Mouse (Mus musculus): ENCODE measurements around the gene Fam117b. TPM values are rescaled to one million over a fixed set of nuclear protein-coding genes. Genes with fewer than 3 reads are reported as not detected.
A peak's percentile ranks its signal among the peaks of the same experiment; 100 is the strongest.

Gene Fam117b
- total RNA-seq, 2 experiments from 2014 or later = 52.0 to 56.5 TPM

DNA sequence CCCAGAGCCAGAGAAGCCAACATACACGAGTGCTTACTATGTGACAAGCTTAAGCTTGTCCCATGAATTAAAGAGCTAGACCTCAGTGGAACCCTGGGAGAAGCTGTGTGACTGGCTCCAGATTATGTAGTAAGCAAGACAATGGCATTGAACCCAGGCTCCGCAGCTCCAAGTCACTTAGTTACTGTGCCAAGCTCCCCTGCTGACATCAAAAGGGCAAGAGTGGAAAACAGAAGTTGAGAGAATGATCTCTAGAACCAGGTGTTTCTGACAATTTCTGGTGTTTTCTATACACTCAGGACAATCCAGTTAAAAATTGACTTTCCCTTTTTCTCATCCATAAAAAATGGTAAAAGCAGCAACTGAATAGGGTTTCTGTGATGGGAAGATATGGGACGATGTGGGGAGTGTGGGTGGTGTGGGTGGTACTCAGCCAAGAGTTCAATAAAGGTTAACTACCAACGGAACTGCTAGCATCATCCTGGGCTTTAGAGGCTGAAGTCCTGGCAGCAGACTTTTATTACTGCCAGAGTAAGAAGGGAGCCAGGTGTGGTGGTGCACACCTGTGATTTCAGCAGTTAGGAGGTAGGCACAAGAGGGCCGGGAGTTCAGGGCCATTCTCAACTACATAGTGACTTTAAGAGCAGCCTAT lies 15.5 kb upstream of the Fam117b start:
- DNase-seq (ENCODE audit: extremely low spot score in 1 of 2, low spot score in 2 of 2) = no peak
- intact Hi-C loops (cut with DNase I) = no loop called here
- no peak overlapping the region for H3K27ac ChIP-seq
- TF ChIP-seq CTCF (IDR thresholded peaks at IDR 0.05) = no peak
- H3K4me3 ChIP-seq = no peak overlapping the region

GRCm38 (mm10) chr1:59899679-59900078 lies 13.1 kb upstream of the Fam117b start:
- H3K27ac ChIP-seq = no peak overlapping the region
- no peak overlapping the region for H3K4me3 ChIP-seq
- no peak for TF ChIP-seq CTCF (IDR thresholded peaks at IDR 0.05)
- intact Hi-C loops (cut with DNase I) = no loop called here
- no peak for DNase-seq (ENCODE audit: extremely low spot score in 1 of 2, low spot score in 2 of 2)

- Histone ChIP-seq H3K27ac (no peak overlapping the region), H3K4me3 (no peak overlapping the region)
- TF ChIP-seq CTCF (IDR thresholded peaks at IDR 0.05) = no peak
- intact Hi-C loops (cut with DNase I) = no loop called here
- DNase-seq (ENCODE audit: extremely low spot score in 1 of 2, low spot score in 2 of 2) = no peak
Measured at GRCm38 (mm10) chr1:59901082-59901876, 11.5 kb upstream of the Fam117b start.

- no peak for DNase-seq (ENCODE audit: extremely low spot score in 1 of 2, low spot score in 2 of 2)
- TF ChIP-seq CTCF (IDR thresholded peaks at IDR 0.05) = no peak
- no peak overlapping the region for H3K4me3 ChIP-seq
- H3K27ac ChIP-seq = no peak overlapping the region
- intact Hi-C loops (cut with DNase I) = no loop called here
Measured at GRCm38 (mm10) chr1:59902634-59903033, 10.2 kb upstream of the Fam117b start.

- no peak for TF ChIP-seq CTCF (IDR thresholded peaks at IDR 0.05)
- intact Hi-C loops (cut with DNase I) = no loop called here
- Histone ChIP-seq H3K27ac (no peak overlapping the region), H3K4me3 (no peak overlapping the region)
- no peak for DNase-seq (ENCODE audit: extremely low spot score in 1 of 2, low spot score in 2 of 2)
Measured at GRCm38 (mm10) chr1:59904630-59905295, 8.0 kb upstream of the Fam117b start.

DNA sequence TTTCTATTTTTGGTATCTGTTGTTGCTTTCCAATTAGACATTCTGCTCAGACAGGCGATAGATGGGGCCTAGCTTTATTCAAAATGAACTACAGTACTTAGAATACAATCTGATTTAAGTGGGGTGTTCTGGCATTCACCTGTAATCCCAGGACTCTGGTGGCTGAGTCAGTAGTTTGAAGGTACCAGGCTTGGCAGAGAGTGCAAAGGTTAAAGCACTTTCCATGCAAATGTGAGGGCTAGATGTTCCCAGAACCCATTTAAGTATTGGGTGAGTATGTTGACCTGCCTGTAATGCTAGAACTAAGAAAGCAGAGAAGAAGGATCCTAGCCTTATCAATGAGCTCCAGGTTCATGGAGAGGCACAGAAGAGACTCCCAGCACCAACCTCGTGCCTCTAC lies 6.9 kb upstream of the Fam117b start:
- no peak overlapping the region for H3K4me3 ChIP-seq
- TF ChIP-seq CTCF (IDR thresholded peaks at IDR 0.05) = no peak
- no peak overlapping the region for H3K27ac ChIP-seq
- intact Hi-C loops (cut with DNase I) = no loop called here
- DNase-seq (ENCODE audit: extremely low spot score in 1 of 2, low spot score in 2 of 2) = no peak

DNA sequence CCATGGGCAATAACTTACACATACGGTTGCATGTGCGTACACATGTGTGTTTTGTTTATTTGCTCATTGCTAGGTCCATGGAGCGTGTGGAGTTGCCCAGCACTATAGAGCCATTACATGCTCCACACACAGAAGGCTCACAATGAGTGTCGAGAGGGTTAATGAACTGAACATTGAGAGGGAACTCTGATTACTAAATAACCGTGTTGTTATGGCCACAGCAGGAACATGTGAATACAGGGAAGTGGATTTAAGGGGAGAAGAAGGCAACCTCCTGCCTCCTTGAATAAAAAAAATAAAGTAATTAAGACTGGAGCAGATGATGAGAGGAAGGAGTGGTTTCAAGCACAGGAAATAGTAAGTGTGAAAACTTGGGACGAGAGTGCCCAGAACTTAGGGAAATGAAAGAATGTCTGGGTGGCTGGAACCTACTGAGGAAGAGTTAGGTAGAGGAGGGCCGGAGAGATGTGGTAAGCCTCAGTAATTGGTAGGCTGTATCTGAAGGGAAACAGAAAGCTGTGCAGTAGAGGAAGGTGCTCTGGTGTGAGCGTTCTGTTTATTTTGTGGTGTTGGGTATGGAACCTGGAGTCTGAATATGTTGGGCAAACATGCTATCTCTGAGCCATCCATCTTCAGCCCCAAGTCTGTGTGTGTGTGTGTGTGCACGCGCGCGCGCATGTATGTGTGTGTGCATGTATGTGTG lies 5.8 kb upstream of the Fam117b start:
- DNase-seq (ENCODE audit: extremely low spot score in 1 of 2, low spot score in 2 of 2) = no peak
- Histone ChIP-seq H3K4me3 (no peak overlapping the region), H3K27ac (no peak overlapping the region)
- TF ChIP-seq CTCF (IDR thresholded peaks at IDR 0.05) = no peak
- intact Hi-C loops (cut with DNase I) = no loop called here

DNA sequence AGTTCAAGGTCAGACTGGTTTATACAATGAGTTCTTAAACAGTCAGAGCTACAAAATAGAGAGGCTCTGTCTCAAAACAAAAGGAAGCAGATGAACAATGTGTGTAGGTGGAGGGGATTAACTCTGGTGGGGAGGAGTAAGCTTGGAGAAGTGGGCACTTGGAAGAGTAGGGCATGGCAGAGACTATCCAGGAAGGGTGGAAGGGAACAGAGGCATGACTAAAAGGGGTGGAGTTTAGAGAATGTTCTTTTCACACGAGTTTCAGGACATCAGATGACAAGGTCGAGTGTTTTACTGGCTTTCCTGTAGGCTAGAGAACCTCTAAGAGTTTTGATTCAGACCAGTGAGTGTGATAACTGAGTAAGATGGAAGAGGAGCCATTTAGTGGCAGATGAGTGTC lies 5.1 kb upstream of the Fam117b start:
- TF ChIP-seq CTCF (IDR thresholded peaks at IDR 0.05) = no peak
- intact Hi-C loops (cut with DNase I) = no loop called here

GRCm38 (mm10) chr1:59910941-59911340 lies 1.9 kb upstream of the Fam117b start:
- intact Hi-C loops (cut with DNase I) = no loop called here
- TF ChIP-seq CTCF (IDR thresholded peaks at IDR 0.05) = no peak
- H3K27ac ChIP-seq = no peak overlapping the region
- no peak overlapping the region for H3K4me3 ChIP-seq
- no peak for DNase-seq (ENCODE audit: extremely low spot score in 1 of 2, low spot score in 2 of 2)

More for the DNA sequence above, 5.1 kb upstream of the Fam117b start:
- DNase-seq (ENCODE audit: extremely low spot score in 1 of 2, low spot score in 2 of 2) = no peak
- Histone ChIP-seq H3K27ac (no peak overlapping the region), H3K4me3 (no peak overlapping the region)

DNA sequence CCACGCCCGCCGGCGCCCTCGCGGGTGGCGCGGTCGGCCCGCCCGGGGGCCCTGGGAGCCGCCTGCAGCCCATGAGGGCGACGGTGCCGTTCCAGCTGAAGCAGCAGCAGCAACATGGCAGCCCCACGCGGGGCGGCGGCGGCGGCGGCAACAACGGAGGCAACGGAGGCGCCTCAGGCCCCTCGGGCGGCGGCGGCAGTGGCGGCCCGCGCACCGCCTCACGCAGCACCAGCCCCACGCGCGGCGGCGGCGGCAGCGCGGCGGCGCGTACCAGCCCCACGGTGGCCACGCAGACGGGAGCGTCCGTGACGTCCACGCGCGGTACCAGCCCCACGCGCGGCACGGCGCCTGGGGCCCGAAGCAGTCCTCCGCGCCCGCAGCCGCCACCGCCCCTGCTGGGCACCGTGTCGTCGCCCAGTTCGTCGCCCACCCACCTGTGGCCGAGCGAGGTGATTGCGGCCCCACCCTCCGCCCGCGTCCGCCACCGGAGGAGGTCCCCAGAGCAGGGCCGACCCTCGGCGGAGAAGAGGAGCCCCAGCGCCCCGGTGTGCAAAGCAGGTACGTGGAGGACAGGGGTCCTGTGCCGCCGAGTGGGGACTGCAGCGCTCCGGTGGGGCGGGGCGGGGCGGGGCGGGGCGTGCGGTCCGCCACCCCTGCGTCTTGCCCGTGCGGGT lies 526 bp downstream of the Fam117b start:
- TF ChIP-seq CTCF (IDR thresholded peaks at IDR 0.05) = no peak; the same call in 1 of the 2 replicates
- peak overlapping the region; percentile 89 for H3K4me3 ChIP-seq
- intact Hi-C loops (cut with DNase I) = loop anchor here (2.0 kb wide), 1 partner anchor 183 kb away; no protein-coding TSS in a partner anchor
- DNase-seq (ENCODE audit: extremely low spot score in 1 of 2, low spot score in 2 of 2) = peak; percentile 73 to 75
- H3K27ac ChIP-seq = peak overlapping the region; percentile 97

DNA sequence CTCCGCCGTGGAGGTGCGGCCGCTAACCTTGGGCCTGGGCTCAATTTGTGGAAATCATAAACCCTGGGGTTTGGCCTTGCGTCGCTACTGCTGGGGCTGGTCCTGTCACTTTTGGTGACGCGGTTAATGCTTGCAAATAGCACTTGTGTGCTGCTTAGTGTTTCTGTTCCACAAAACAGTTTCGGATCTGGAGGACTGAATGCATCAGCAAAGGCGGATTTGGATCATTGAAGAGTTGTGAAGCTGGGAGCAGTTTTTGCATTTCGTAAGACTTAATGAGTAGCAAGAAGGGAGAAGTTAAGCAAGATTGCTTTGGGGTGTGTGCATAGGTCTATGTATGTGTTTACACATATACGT lies 1.0 kb downstream of the Fam117b start:
- no peak for TF ChIP-seq CTCF (IDR thresholded peaks at IDR 0.05)
- Histone ChIP-seq H3K27ac (peak overlapping the region; percentile 97), H3K4me3 (peak overlapping the region; percentile 89)
- DNase-seq (ENCODE audit: extremely low spot score in 1 of 2, low spot score in 2 of 2) = no peak
- intact Hi-C loops (cut with DNase I) = loop anchor here (2.0 kb wide), 1 partner anchor 183 kb away; no protein-coding TSS in a partner anchor
